Mouse (Mus musculus) liver, postnatal 0 days (tissue): ENCODE data around the gene Rps27. TPM values are rescaled to one million over a fixed set of nuclear protein-coding genes. Genes with fewer than 3 reads are reported as not detected.

Source experiments
- ATAC-seq: fragments of 200-750 bp; cut with Nextera tagmentation; 2 replicates; pipeline ENCODE4 v1.8.0; 2017; ENCODE audit warnings: mild to moderate bottlenecking, moderate library complexity
- DNase-seq: peaks from one replicate; pipeline ENCODE4 v3.0.0-alpha.2; 2016
- H3K27ac ChIP-seq: fragments of 300-500 bp; sonication (generic); 2 replicates; pipeline ENCODE4 v1.5.1; 2014; ENCODE audit warnings: antibody characterized with exemption, moderate library complexity, mild to moderate bottlenecking, low read depth
- H3K27me3 ChIP-seq: fragments of 300-500 bp; sonication (generic); 2 replicates; pipeline ENCODE4 v1.6.1; 2014; ENCODE audit warnings: low read length, control low read depth, mixed read lengths; ENCODE audit not compliant: insufficient read depth
- H3K36me3 ChIP-seq: fragments of 300-500 bp; sonication (generic); replicated peaks from 2 replicates; pipeline ENCODE4 v1.6.1; 2014; ENCODE audit warnings: mild to moderate bottlenecking, control low read depth, low read length, moderate library complexity, mixed read lengths; ENCODE audit not compliant: insufficient read depth
- H3K4me1 ChIP-seq: fragments of 300-500 bp; sonication (generic); 2 replicates; pipeline ENCODE4 v1.6.1; 2014; ENCODE audit warnings: antibody characterized with exemption, mild to moderate bottlenecking, control low read depth; ENCODE audit not compliant: insufficient read depth
- H3K4me2 ChIP-seq: fragments of 300-500 bp; sonication (generic); 2 replicates; pipeline ENCODE4 v1.6.1; 2014; ENCODE audit warnings: low read depth, mild to moderate bottlenecking, low read length, moderate library complexity, mixed read lengths
- H3K4me3 ChIP-seq: fragments of 300-500 bp; sonication (generic); 2 replicates; pipeline ENCODE4 v1.5.1; 2014; ENCODE audit warnings: low read depth, low read length
- H3K9ac ChIP-seq: fragments of 300-500 bp; sonication (generic); replicated peaks from 2 replicates; pipeline ENCODE4 v1.6.1; 2014; ENCODE audit warnings: mild to moderate bottlenecking, moderate library complexity
- H3K9me3 ChIP-seq: fragments of 300-500 bp; sonication (generic); 2 replicates; pipeline ENCODE4 v1.6.1; 2016; ENCODE audit warnings: mild to moderate bottlenecking, control low read depth, low read length, mixed read lengths
- CTCF ChIP-seq: sonication (generic); IDR thresholded peaks from 2 replicates; pipeline ENCODE4 v1.5.1; 2016; ENCODE audit warnings: antibody characterized with exemption, low read depth
- EP300 ChIP-seq: IDR thresholded peaks from 2 replicates; pipeline ENCODE4 v1.6.1; 2016; ENCODE audit warnings: antibody characterized with exemption, low read depth, mild to moderate bottlenecking
- WGBS: fragments of 180-500 bp; shearing (Covaris S2); extraction: QIAGEN DNeasy Blood & Tissue Kit; methylation state at CpG from one replicate; pipeline ENCODE4 v1.1.7; 2014; ENCODE audit not compliant: insufficient replicate concordance; 5-methylcytosine and 5-hydroxymethylcytosine counted together
- polyA plus RNA-seq: library from polyadenylated mRNA; unstranded; fragments of >200 nt; fragmentation: Nextera tagmentation; extraction: Ambion mirVana; gene quantifications from 2 replicates; pipeline ENCODE4 v1.2.1, GENCODE M21; 2015

Rps27 gene
- polyA plus RNA-seq, 1 experiment from 2014 or later = 821 TPM

GRCm38 (mm10) chr3:90211475-90212398, 1.7 kb downstream of the Rps27 start:
- Histone ChIP-seq H3K27ac (peak overlapping the region; percentile 40; the same call in 1 of the 2 replicates), H3K4me2 (peak overlapping the region; percentile 91), H3K27me3 (no peaks in the 10 kb centered on the region), H3K9me3 (no peaks in the 10 kb centered on the region), H3K9ac (peak overlapping the region; percentile 42), H3K4me1 (peaks cover 15% of the 10 kb centered on the region), H3K36me3 (peaks cover 37% of the 10 kb centered on the region), H3K4me3 (peak overlapping the region; percentile 87)
- WGBS = 51% methylated on average over 13 of the region's 13 CpGs
- no peak for ATAC-seq
- TF ChIP-seq CTCF (no peak), EP300 (no peak)
- no peak for DNase-seq

GRCm38 (mm10) chr3:90209908-90210566, 3.4 kb downstream of the Rps27 start:
- peaks cover 37% of the 10 kb centered on the region for H3K36me3 ChIP-seq
- no peak overlapping the region for H3K27ac ChIP-seq
- TF ChIP-seq EP300 (no peak), CTCF (no peak)
- DNase-seq (no peak), ATAC-seq (no peak)
- no peak overlapping the region for H3K4me3 ChIP-seq
- peaks cover 15% of the 10 kb centered on the region for H3K4me1 ChIP-seq
- no peaks in the 10 kb centered on the region for H3K9me3 ChIP-seq
- no peaks in the 10 kb centered on the region for H3K27me3 ChIP-seq
- no peak overlapping the region for H3K9ac ChIP-seq
- 91% methylated on average over 5 of the region's 5 CpGs for WGBS
- no peak overlapping the region for H3K4me2 ChIP-seq

- Histone ChIP-seq H3K27ac (no peak overlapping the region), H3K9ac (no peak overlapping the region), H3K36me3 (peaks cover 37% of the 10 kb centered on the region), H3K4me2 (no peak overlapping the region), H3K27me3 (no peaks in the 10 kb centered on the region), H3K4me1 (peaks cover 8% of the 10 kb centered on the region), H3K9me3 (no peaks in the 10 kb centered on the region), H3K4me3 (no peak overlapping the region)
- WGBS = 92% methylated on average over 2 of the region's 2 CpGs
- ATAC-seq (no peak), DNase-seq (no peak)
- no peak for TF ChIP-seq CTCF
- no peak for TF ChIP-seq EP300
These were observed 4.8 kb downstream of the Rps27 start for GRCm38 (mm10) chr3:90208662-90209061.

DNA sequence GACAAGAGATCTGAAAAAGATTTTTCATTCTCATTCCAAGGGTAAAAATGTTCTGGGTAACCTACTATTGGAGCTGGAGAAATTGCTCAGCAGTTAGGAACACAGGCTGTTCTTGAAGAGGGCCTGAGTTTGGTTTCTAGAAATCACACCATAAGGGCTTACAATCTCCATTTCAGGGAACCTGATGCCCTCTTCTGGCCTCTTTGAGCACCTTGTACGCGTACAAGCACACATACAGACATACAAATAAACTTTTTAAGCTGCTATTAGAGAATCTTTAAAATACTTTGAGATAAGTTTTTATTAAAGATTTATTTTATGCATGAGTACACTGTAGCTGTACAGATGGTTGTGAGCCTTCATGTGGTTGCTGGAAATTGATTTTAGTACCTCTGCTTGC, 8.9 kb downstream of the Rps27 start:
- no peak overlapping the region for H3K27ac ChIP-seq
- no peak for ATAC-seq
- 95% methylated on average over 2 of the region's 2 CpGs for WGBS

GRCm38 (mm10) chr3:90203619-90204018, 9.8 kb downstream of the Rps27 start:
- peaks cover 13% of the 10 kb centered on the region for H3K36me3 ChIP-seq
- H3K9me3 ChIP-seq = no peaks in the 10 kb centered on the region
- TF ChIP-seq EP300 (no peak), CTCF (no peak)
- no peak overlapping the region for H3K27ac ChIP-seq
- no peaks in the 10 kb centered on the region for H3K4me1 ChIP-seq
- 70% methylated on average over 5 of the region's 5 CpGs for WGBS
- H3K4me3 ChIP-seq = no peak overlapping the region
- H3K9ac ChIP-seq = no peak overlapping the region
- no peak overlapping the region for H3K4me2 ChIP-seq
- H3K27me3 ChIP-seq = no peaks in the 10 kb centered on the region
- DNase-seq = no peak
- no peak for ATAC-seq

More for the DNA sequence above, 8.9 kb downstream of the Rps27 start:
- H3K9ac ChIP-seq = no peak overlapping the region
- TF ChIP-seq CTCF (0 out of 2 replicates have a peak, but pooled peaks have one; percentile 14), EP300 (no peak)
- H3K36me3 ChIP-seq = peaks cover 13% of the 10 kb centered on the region
- DNase-seq = no peak
- no peak overlapping the region for H3K4me3 ChIP-seq
- H3K9me3 ChIP-seq = no peaks in the 10 kb centered on the region
- H3K4me2 ChIP-seq = no peak overlapping the region
- H3K4me1 ChIP-seq = no peaks in the 10 kb centered on the region
- H3K27me3 ChIP-seq = no peaks in the 10 kb centered on the region

- Histone ChIP-seq H3K36me3 (peaks cover 6% of the 10 kb centered on the region), H3K4me3 (no peak overlapping the region), H3K4me1 (no peaks in the 10 kb centered on the region), H3K9ac (no peak overlapping the region), H3K27me3 (no peaks in the 10 kb centered on the region), H3K9me3 (no peaks in the 10 kb centered on the region), H3K27ac (no peak overlapping the region), H3K4me2 (no peak overlapping the region)
- WGBS = 47% methylated on average over 1 of the region's 1 CpGs
- DNase-seq = no peak
- no peak for ATAC-seq
- no peak for TF ChIP-seq CTCF
- no peak for TF ChIP-seq EP300
These were observed 10.6 kb downstream of the Rps27 start for GRCm38 (mm10) chr3:90202884-90203283.
